Mouse (Mus musculus): ENCODE measurements at regions not wholly inside any gene's neighbourhood (a gene's known extent, or its start where the extent isn't known, plus 50 kb on each side); places are given as distances from the start of the nearest gene placed in this dataset.

GRCm38 (mm10) chr1:149760440-149760839, 200.7 kb downstream of the Pla2g4a start:
- Histone ChIP-seq H3K4me3 (ENCODE audit: control insufficient read depth in 1 of 2, insufficient read depth in 1 of 2, low read depth in 2 of 2, low read length in 2 of 2) (no peak overlapping the region), H3K4me1 (ENCODE audit: control insufficient read depth in 1 of 2, insufficient read depth in 2 of 2, low read length in 2 of 2) (no peaks in the 10 kb centered on the region), H3K27me3 (ENCODE audit: control insufficient read depth in 1 of 2, insufficient read depth in 2 of 2, low read length in 2 of 2) (no peaks in the 10 kb centered on the region), H3K79me2 (ENCODE audit: control insufficient read depth, insufficient read depth, low read length, poor library complexity) (no peaks in the 10 kb centered on the region), H3K9ac (ENCODE audit: control insufficient read depth, low read depth, low read length, poor library complexity, severe bottlenecking) (no peak overlapping the region), H3K9me3 (replicated peaks; ENCODE audit: insufficient read depth, low read length) (no peaks in the 10 kb centered on the region), H3K27ac (ENCODE audit: control insufficient read depth, low read depth, low read length) (no peak overlapping the region), H3K36me3 (ENCODE audit: control insufficient read depth in 1 of 2, insufficient read depth in 2 of 2, low read length in 2 of 2) (no peaks in the 10 kb centered on the region)
- DNase-seq (ENCODE audit: low read depth, low spot score): peak; percentile 37
- TF ChIP-seq ETS1 (IDR thresholded peaks at IDR 0.05; ENCODE audit: low read depth, low read length) (no peak), CHD2 (IDR thresholded peaks at IDR 0.05; ENCODE audit: low read length) (no peak), GATA1 (IDR thresholded peaks at IDR 0.05; ENCODE audit: low read depth, low read length) (no peak), MXI1 (IDR thresholded peaks at IDR 0.05; ENCODE audit: low read depth, low read length) (no peak), POLR2AphosphoS5 (IDR thresholded peaks at IDR 0.05; ENCODE audit: borderline replicate concordance, low read depth, low read length) (no peak)

GRCm38 (mm10) chr1:149758783-149759132, 202.3 kb downstream of the Pla2g4a start:
- Histone ChIP-seq H3K36me3 (ENCODE audit: control insufficient read depth in 1 of 2, insufficient read depth in 2 of 2, low read length in 2 of 2) (no peaks in the 10 kb centered on the region), H3K9ac (ENCODE audit: control insufficient read depth, low read depth, low read length, poor library complexity, severe bottlenecking) (no peak overlapping the region), H3K4me3 (ENCODE audit: control insufficient read depth in 1 of 2, insufficient read depth in 1 of 2, low read depth in 2 of 2, low read length in 2 of 2) (no peak overlapping the region), H3K27ac (ENCODE audit: control insufficient read depth, low read depth, low read length) (no peak overlapping the region), H3K79me2 (ENCODE audit: control insufficient read depth, insufficient read depth, low read length, poor library complexity) (no peaks in the 10 kb centered on the region), H3K27me3 (ENCODE audit: control insufficient read depth in 1 of 2, insufficient read depth in 2 of 2, low read length in 2 of 2) (no peaks in the 10 kb centered on the region), H3K9me3 (replicated peaks; ENCODE audit: insufficient read depth, low read length) (no peaks in the 10 kb centered on the region), H3K4me1 (ENCODE audit: control insufficient read depth in 1 of 2, insufficient read depth in 2 of 2, low read length in 2 of 2) (no peaks in the 10 kb centered on the region)
- TF ChIP-seq E2F4 (IDR thresholded peaks at IDR 0.05; ENCODE audit: borderline replicate concordance, low read depth, low read length) (no peak), BHLHE40 (IDR thresholded peaks at IDR 0.05; ENCODE audit: borderline replicate concordance, low read depth, low read length) (no peak), MAZ (IDR thresholded peaks at IDR 0.05; ENCODE audit: low read depth, low read length) (no peak), POLR2AphosphoS5 (IDR thresholded peaks at IDR 0.05; ENCODE audit: borderline replicate concordance, low read depth, low read length) (no peak), POLR2AphosphoS2 (IDR thresholded peaks at IDR 0.05; ENCODE audit: low read length) (no peak), NRF1 (IDR thresholded peaks at IDR 0.05; ENCODE audit: insufficient read depth, low read depth, low read length, poor library complexity, severe bottlenecking) (no peak), JUND (IDR thresholded peaks at IDR 0.05; ENCODE audit: low read depth, low read length) (no peak), HCFC1 (IDR thresholded peaks at IDR 0.05; ENCODE audit: low read depth, low read length) (no peak), POLR2A (IDR thresholded peaks at IDR 0.05; ENCODE audit: control insufficient read depth in 1 of 2, insufficient read depth in 1 of 2, low read depth in 1 of 2, low read length in 2 of 2, poor library complexity in 1 of 2) (no peak)
- no peak for DNase-seq (ENCODE audit: low read depth, low spot score)

DNA sequence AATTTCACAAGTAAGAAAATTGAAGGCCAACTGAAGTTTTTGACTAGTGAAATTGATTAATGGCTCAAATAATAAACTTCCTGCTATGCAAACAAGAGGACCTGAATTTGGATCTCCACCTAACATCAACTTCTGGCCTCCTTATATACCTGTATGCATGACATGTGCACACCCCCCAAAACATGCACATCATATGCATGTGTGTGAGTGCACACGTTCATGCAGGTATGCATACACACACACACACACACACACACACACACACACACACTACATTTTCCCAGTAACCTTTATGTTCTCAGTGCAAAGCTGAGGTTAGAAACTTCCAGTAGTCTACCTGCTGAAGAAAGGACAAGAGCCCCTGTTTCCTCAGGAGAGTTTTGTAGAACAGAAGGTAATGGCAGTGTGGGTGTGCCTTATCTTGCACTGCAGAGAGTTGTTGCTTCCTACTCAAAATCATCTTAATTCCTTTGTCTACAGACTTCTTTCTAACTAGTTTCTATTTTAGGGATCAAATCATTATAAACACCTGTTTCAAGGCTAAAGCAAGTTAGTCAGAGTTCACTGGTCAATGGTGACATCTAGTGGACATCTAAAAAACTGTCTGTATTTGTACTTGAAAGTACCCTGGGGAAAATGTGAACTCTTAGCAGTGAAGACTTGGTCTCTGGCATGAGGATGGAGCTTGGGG, 202.9 kb downstream of the Pla2g4a start:
- Histone ChIP-seq H3K4me3 (ENCODE audit: control insufficient read depth in 1 of 2, insufficient read depth in 1 of 2, low read depth in 2 of 2, low read length in 2 of 2) (no peak overlapping the region), H3K27me3 (ENCODE audit: control insufficient read depth in 1 of 2, insufficient read depth in 2 of 2, low read length in 2 of 2) (no peaks in the 10 kb centered on the region), H3K9ac (ENCODE audit: control insufficient read depth, low read depth, low read length, poor library complexity, severe bottlenecking) (no peak overlapping the region), H3K36me3 (ENCODE audit: control insufficient read depth in 1 of 2, insufficient read depth in 2 of 2, low read length in 2 of 2) (no peaks in the 10 kb centered on the region), H3K9me3 (replicated peaks; ENCODE audit: insufficient read depth, low read length) (no peaks in the 10 kb centered on the region), H3K4me1 (ENCODE audit: control insufficient read depth in 1 of 2, insufficient read depth in 2 of 2, low read length in 2 of 2) (no peaks in the 10 kb centered on the region), H3K27ac (ENCODE audit: control insufficient read depth, low read depth, low read length) (no peak overlapping the region), H3K79me2 (ENCODE audit: control insufficient read depth, insufficient read depth, low read length, poor library complexity) (no peaks in the 10 kb centered on the region)
- peak; percentile 83 for DNase-seq (ENCODE audit: low read depth, low spot score)
- TF ChIP-seq CTCF (IDR thresholded peaks at IDR 0.05 in 2 of 3, conservative IDR thresholded peaks at IDR 0.05 in 1 of 3; ENCODE audit: control insufficient read depth in 1 of 3, insufficient read depth in 1 of 3, low read depth in 2 of 3, low read length in 3 of 3, poor library complexity in 1 of 3, severe bottlenecking in 1 of 3) (peak; percentile 30 to 86 (median 47); a peak in 4 of 6 replicates), E2F4 (IDR thresholded peaks at IDR 0.05; ENCODE audit: borderline replicate concordance, low read depth, low read length) (no peak), MEF2A (IDR thresholded peaks at IDR 0.05; ENCODE audit: extremely low read depth, insufficient replicate concordance, low read depth, low read length, poor library complexity, severe bottlenecking) (peak; percentile 77; the same call in 1 of the 2 replicates), RCOR1 (IDR thresholded peaks at IDR 0.05; ENCODE audit: low read depth, low read length) (0 out of 2 replicates have a peak, but pooled peaks have one; percentile 7), EP300 (IDR thresholded peaks at IDR 0.05; ENCODE audit: low read depth in 1 of 2, low read length in 2 of 2) (peak; percentile 20 to 55; a peak in 3 of 4 replicates), ZC3H11A (IDR thresholded peaks at IDR 0.05; ENCODE audit: low read depth, low read length) (peak; percentile 86), SMC3 (IDR thresholded peaks at IDR 0.05; ENCODE audit: low read depth, low read length) (peak; percentile 86), NELFE (IDR thresholded peaks at IDR 0.05; ENCODE audit: low read depth, low read length) (no peak), RAD21 (IDR thresholded peaks at IDR 0.05; ENCODE audit: low read depth, low read length) (peak; percentile 98), MYC (IDR thresholded peaks at IDR 0.05; ENCODE audit: low read depth, low read length) (no peak), TBP (IDR thresholded peaks at IDR 0.05; ENCODE audit: low read depth, low read length) (no peak), KAT2A (conservative IDR thresholded peaks at IDR 0.05; ENCODE audit: low read depth, low read length) (no peak)

Measured in MEL (cell line).